Mouse (Mus musculus) layer of hippocampus, postnatal 14 days (tissue): ENCODE results near the gene Rnf44. TPM values are rescaled to one million over a fixed set of nuclear protein-coding genes. Genes with fewer than 3 reads are reported as not detected.

ENCODE experiments used
- DNase-seq, 2 experiments: peaks; one replicate each; pipeline ENCODE4 v3.0.0; 2021 to 2022; ENCODE audit warnings: low spot score in 2 of 2, mixed read lengths in 1 of 2
- long read RNA-seq, 2 experiments: library from polyadenylated mRNA; stranded (forward); transcript quantifications; one replicate each; pipeline ENCODE4 v2.0.0; 2021
- total RNA-seq, 2 experiments: library from RNA; stranded (reverse); gene quantifications; 2 replicates each; pipeline ENCODE4 v1.2.3; 2021

Rnf44 gene
- 100 to 1,000 TPM; 114 to 115 TPM for total RNA-seq
- long read RNA-seq, experiment 1, partial matches to known transcripts: 5 of 40 reads
- long read RNA-seq, experiment 1, other reads (novel, unspliced or antisense): 34 of 40 reads
- long read RNA-seq, experiment 2, full-length matches to known transcripts: 3 of 42 reads
- long read RNA-seq, experiment 2, partial matches to known transcripts: 7 of 42 reads
- long read RNA-seq, experiment 2, other reads (novel, unspliced or antisense): 32 of 42 reads

DNA sequence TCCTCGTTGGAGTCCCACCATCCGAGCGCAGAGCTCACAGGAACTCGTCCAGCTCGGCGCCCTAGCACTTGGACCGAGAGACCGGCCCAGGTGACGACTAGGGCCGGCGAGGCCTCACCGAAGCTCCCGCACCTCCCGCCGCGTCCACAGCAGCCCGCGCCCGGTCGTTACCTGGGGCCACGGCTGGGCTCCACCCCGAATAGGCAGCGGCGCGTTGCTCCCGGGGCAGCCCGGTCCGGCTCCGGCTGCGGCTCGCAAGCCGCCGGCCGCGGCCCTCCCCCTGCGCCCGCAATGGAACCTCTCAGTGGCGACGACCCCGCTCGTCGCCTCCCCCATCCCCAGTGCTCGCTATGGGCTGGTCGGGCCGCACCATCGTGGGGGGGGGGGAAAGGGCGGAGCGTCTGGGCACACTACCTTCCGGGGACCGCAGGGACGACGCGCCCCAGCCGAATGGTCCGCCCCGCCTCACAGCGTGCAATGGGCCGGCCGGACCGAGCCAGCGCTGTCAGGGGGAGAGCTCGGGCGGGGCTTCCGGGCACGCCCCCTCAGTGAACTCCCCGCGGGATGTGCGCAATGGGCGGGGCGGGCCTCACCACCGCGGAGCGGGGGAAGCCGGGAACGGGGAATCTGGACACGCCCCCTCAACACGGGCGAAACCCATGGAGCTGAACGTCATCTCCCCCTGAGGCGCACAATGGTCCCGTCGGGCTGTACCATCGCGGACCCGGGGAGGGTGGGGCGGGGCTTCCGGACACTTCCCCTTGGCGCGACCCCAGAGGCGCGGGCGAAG is at the start of gene Rnf44:
TSS of gene Rnf44 (minus strand) at position 350 of the 790 bp plus-strand sequence.
- DNase-seq: peak; percentile 98 to 99

DNA sequence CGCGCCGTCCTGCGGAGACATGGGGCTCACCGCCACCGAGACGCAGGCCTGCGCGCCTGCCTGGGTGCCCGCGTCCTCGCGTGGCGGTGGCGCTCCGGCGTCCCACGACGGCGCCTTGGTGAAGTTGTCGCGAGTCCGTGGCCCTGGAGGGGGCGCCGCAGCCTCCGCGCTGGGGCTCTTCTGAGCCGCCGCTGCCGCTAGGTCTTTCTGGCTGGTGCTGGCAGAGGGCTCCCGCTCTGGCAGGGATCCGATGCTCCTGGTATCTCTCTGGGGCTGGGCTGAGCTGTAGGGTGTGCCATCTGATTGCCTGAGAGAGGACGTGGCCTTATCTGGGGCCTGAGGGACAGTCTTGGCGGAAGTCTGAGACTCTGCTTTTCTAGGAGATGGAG is 44.5 kb upstream of the Rnf44 start:
- DNase-seq: no peak

DNA sequence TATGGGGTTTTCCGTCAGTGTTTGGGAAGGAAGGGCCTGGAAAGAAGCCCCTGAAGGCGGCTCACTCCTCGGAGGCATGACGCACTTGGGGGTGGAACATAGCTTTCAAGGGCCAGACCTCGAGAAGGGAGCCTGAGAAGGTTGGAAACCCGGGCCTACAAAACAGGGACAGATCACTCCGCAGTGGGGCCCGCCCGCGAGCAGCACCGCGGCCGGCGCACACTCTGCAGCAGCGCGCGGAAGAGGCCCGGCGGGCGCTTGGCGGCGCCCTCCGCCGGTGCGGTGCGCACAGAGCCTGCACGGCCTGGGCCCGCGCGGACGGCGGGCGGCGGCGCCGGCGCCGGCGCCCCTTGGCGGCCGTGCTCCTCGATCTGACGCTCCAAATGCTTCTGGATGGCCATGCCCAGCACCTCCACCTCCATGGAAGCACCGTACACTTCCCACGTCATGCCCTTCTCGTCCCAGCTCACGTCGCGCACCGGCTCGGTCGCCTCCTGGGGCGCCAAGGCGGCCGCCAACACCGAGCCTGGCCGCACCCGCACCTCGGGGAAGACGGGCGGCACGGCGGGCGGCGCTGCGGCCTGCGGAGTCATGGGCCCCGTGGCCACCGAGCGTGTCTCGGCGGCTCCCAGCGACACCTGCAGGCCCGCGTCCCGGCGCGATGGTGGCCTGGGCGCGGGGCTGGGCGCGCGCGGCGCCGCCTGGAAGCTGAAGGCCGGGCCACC is 43.9 kb upstream of the Rnf44 start:
- DNase-seq: no peak

DNA sequence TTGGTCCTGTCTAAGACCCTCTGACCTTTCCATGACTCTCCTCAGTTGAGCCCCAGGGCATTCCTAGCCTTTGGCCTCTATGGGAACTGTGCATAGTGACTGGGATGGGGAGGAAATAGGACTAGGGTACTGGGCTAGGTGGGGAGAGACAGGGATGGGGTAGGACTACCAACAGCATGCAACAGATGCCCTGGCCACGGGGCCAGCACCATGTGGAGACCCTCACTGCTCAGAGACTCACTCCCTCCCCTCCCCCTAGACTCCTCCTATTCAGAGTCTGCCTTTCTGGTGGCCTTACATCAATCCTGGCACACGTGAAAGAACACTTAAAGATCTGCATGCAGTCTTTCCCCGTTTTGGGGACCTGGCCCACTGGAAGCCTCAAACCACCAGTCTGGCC is 43.2 kb upstream of the Rnf44 start:
- no peak for DNase-seq

DNA sequence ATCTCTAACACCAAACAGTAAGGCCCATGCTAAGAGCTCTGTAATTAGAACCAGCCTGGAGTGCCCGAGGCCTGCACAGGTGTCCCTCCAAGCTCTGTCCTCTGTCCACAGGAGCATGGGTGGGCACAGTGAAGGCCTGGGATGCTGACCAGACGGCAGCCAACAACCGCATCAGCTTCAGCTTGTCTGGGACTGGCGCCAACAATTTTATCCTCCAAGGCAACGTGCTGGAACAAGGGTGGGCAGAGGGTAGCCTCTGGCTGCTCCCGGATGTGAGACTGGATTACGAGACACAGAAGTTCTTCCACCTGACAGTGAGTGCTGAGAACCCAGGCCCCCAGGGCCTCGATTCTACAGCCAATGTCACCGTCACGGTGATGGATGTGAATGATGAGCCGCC is 32.4 kb upstream of the Rnf44 start:
- no peak for DNase-seq

DNA sequence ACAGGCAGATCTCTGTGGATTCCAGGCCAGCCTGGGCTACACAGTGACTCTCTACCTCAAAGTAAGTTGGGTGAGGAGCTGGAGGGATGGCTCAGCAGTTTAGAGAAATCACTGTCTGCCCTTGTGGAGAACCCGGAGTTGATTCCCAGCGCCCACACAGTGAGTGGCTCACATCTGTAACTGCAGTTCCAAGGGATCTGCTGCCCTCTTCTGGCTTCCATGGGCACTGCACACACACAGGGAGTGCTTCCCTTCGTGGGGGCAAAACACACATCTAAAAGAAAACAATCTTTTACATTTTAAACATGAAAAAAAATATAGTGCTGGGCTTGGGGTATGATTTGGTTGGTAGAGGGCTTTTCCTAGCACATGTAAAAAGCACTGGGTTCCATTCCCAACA is 29.4 kb upstream of the Rnf44 start:
- DNase-seq: no peak

DNA sequence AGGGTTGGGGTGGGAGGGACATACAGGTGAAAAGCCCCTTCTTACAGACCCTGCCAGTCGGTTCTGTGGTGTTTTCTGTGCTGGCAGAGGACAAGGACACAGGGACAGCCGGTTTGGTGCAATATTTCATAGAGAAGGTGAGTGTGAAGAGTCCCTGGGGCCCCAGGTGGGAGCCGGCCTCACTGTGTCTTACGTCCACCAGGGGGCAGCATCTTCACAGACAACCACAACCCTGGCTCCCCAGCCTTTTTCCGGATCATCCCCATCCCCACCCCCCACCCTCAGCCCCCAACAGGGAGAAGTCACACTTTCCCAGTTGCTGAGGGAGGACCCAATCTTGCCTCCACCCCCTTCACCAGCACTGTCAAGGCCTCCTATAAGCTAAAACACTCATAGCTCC is 23.2 kb upstream of the Rnf44 start:
- peak; percentile 49 to 66 for DNase-seq

DNA sequence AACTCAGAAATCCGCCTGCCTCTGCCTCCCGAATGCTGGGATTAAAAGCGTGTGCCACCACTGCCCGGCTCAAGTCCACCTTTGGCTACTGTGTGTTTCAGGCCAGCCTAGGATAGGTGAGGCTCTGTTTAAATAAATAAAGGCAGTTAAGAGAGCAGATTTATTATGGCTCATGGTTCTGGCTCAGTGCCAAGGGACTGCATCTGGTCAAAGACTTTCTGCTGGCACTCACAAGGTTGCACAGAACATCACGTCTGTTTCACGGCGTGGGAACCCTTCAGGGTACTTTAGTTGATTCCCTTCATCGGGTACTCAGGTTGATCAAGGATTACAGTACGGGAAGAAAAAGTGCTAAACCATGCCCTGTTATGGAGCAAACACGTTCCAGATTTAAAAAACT is 21.3 kb upstream of the Rnf44 start:
- DNase-seq: no peak

DNA sequence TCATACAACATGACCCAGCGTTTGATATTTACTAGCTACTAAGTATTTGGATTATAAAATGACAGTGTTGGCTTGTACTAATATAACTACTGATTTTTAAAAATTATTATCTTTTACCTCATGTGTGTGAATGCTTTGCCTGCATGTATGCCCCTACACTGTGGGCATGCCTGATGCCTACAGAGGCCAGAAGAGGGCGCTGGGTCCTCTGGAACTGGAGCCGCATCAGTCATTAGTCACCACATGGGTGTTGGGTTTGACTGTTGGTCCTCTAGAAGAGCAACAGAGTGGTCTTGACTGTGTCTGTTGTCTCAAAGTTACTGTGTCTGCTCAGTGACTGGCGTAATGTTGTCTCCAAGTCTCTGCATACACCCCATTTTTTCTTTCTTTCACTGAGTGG is 20.7 kb upstream of the Rnf44 start:
- DNase-seq: no peak

DNA sequence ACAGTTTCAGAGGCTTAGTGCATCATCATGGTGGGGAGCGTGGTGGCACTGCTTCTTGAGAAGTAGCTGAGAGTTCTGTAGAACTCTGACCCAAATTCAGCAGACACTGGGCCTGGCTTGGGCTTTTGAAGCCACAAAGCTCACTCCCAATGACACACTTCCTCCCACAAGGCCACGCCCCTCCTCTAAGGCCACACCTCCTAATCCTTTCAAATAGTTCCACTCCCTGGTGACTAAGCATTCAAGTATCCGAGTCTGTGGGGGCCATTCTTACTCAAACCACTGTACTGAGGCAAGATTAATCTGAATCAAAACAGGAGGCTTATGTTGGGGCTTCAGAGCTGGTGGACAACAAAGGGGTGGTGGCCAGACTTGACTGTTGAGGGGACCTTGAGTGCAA is 17.2 kb upstream of the Rnf44 start:
- DNase-seq: no peak

DNA sequence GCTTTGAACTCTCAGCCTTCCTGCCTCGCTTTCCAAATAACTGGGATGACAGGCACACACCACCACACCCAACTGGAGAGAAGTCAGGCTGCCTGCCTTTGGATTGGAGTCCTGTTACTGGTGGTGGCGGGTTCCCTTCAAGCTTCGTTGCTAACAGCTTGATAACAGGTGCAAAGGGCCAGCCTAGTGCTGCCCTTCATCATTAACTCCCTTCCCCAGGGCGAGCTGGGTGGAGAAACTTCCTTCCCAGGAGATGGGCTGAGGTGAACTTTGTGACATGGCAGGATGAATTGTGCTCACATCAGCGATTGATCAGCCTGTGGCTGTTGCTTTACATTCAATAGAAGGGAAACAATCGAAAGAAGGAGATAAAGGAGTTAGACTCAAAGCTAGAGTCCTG is 11.2 kb upstream of the Rnf44 start:
- no peak for DNase-seq

DNA sequence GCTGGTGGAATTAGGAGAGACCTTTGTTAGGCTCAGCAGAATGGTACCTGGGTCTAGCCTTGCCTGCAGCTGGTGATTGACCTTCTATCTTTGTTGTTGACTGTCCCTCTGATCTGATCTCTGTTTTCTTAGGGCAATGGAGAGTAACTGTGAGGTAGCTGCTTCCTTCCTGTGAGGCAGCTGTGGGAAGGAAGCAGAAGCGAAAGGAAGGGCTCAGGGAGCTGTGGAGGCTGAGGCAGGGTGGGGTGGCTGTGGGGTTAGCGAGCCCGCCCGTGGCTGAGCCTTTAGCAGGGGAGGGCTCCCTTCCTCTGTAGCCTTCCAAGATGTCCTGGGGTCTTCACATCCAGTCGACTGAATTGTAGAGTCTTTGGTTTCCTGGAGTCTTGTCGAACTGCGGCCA is 8.8 kb upstream of the Rnf44 start:
- DNase-seq: no peak

DNA sequence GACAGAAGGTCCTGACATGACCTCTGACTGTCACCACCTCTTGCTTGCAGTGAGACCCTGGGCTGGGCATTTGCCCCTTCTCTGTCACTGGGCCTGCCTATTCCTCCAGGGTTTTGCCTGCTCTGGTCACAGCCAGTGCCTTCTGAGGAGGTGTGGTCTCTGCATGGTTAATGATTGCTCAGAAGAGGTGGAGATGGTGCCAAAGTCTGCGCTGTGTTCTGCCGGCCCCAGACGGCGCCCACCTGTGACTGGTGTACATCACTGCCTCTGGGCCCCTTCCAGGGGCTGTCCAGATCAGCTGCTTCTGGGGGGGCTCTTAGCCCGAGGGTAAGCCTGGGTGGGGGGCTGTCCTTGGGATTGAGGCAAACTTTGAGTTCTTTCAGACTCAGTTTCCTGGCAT is 7.5 kb upstream of the Rnf44 start, which contains the start of gene Cdhr2:
TSS of gene Cdhr2 (plus strand) at position 219 of the 400 bp plus-strand sequence.
- no peak for DNase-seq

DNA sequence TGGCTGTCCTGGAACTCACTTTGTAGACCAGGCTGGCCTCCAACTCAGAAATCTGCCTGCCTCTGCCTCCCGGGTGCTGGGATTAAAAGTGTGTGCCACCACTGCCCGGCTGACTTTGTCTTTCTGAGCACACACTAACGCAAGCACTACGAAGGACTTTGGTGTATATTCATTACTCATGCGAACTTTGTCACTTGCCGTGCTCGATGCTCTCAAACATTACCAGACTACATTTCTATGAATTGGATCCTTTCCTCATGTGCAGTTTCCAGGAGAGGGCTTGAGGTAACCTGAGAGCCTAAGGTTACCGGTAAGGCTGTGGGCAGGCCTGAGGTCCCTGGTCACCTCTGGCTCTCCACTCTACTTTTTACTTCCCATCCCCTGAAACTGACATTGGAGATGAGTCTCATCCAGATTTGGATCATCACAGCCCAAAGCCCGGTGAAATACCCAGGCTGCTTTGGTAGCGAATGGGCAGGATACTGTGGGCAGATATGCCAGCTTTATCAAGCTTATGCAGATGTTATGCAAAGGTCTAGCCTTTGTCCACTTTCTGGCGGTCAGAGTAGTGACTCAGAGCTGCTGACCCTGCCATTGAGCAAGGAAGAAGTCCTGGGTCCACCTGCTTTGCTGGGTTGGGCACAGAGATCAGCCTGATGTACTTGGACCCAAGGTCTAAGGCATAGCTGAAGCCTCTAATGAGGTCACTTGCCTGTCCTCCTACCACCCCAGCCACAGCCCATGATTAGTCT is 1.9 kb upstream of the Rnf44 start:
- DNase-seq: no peak

DNA sequence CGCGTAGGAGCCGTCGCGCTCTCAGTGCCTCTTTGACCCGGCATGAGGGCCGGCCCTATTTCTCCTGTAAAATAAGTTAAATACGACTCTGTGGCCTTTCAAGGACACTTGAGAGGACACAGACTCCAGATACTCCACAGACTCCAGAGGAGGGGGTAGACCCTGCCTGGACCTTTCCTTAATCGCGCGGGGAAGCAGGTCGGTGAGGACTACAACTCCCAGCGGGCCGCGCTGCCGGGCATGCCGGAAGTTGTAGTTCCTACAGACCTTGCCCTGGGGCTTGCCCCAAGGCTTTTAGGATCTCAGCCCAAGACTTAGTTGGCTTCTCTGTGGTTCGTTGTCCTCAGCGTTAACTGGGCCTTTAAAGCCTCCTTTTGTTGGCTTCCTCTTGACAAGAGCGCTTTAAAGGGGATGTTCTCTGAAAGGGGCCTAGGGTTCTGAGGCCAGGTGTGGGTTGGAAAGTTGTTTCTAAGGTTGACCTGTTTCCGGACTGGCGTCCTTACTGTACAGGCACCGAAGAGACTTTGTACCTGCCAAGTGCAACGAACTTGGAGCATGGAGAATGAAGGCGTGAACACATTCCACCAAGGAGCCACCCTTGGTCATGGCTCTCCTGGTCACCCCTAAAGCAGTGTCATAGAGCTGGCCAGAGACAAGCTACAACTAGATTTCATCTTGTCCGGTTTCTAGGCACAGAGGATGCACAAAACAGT is 797 bp upstream of the Rnf44 start:
- DNase-seq: no peak

DNA sequence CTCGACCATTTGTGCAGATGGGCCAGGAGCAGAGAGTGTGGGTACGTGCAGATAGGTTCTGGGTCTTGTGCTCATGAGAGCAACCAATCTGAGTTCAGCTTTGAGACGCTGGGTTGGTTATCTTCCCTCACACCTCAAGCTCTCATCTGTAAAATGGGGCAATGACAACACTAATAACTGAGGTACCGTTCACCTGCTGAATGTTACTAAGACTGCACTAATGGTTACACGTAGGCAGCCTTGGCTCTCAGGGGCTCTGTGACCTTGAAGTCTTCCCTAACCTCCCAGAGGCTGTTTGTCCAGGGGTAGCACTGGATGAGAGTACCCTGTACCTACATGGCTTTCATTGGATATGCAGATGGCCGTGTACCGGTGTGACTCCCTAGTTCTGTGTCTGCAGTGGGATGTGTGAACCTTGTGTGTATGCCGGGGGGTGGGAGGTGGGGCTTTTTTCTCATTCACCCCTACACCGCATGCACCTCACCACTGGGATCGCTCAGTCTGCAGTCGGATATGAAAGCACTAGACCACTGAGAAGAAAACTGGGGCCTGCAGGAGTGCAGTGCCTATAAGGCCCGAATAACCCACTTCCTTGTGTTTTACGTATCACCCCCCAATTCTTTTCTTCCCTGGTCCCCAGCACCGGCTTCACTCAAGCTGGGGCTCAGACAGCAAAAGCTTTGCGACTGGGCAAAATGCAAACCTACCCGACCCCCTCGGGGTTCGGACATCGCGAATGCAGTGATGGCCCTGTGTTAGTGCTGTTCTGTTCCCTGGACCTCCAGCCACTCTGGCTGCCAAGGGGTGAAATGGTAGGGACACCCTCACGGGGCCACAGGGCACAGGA is 773 bp downstream of the Rnf44 start:
- DNase-seq: no peak

DNA sequence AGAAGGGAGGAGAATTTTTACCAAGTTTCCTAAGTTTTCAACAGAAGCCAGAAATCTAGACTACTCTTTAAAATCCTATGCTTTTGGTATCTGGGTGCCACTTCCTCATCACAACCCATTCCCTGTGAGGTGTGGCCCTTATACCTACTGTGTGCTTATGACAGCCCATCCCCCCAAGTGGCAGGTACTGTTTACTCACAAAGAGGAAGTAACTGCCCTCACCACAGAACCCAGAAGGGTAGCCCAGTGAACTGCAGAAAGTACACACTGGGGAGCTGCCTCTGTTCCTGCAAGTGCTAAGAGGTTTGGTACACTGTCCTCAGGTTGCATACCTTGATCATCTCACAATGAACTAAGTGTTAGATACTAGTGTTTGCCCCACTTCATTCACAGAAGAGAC is 2.0 kb downstream of the Rnf44 start:
- no peak for DNase-seq

DNA sequence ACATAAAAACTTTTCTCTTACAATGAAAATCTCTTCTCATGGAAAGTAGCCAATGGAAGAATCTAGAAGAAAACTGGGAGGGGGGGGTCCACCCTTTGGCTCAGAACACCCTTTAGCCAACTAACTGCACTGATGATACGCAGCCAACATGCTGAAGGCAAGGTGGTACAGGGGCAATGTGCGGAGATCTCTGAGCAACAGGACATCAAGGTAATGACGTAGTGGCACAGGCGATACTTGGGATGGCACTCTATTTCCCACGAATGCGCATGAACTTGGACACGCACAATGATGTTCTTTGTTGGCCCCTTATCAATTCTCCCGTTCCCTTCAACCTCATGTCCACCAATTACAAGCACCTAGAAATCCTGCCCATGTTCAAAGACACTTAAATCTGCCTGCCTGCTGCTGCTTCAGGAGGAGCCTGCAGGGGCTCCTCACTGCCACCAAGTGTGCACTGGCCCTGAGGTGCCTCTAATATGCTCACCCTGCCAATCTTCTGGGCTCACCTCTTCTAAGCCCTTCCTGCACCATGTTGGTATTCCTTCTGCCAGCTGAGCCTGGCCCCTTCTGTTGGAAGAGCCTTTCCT is 3.5 kb downstream of the Rnf44 start:
- no peak for DNase-seq

DNA sequence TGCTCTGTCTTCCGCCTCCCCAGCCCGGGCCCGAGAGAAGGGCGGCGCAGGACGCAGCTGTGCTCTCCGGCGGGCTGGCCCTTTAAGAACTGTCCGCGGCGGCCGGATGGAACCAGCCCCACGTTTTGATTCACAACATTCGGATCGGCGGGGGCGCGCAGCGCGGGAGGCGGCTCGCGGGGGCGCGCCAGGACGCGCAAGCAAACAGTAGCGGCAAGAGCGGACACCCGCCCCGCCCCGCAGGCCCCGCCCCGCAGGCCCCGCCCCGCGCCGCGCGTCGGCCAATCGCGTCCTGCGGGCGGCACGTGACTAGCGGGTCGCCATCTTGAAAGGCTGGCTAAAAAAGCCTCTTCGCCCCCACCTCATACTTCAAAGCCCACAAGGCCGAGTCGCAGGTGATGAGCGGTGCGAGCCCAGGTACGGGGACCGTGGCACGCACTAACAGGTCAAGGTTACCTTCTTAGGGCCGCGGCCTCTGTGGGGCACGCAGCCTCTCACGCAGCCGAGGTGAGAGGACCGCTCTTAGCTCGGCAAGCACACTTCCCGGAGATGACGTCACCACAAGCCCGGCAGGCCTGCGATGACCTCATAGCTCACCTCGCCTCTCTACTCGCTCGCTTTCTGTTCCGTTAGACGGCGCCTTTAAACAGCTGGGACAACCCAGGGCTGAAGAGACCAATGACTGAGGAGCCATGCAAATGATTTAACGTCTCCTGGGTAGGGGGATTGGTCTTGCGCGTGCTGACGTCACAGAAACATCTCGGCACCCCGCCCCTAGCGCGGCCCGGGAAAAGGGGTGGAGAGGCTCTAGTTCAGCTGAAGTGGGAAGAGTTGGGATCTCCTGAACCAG is 5.9 kb downstream of the Rnf44 start:
- DNase-seq: peak; percentile 97 to 98
